Mouse (Mus musculus) brain, embryonic 14.5 days (tissue): ENCODE data around the gene Lamc1. TPM values are rescaled to one million over a fixed set of nuclear protein-coding genes. Genes with fewer than 3 reads are reported as not detected.

Source experiments
- DNase-seq: peaks from one replicate; pipeline ENCODE4 v3.0.0-alpha.2; 2011; ENCODE audit warnings: low read depth
- CTCF ChIP-seq: fragments of 200-500 bp; IDR thresholded peaks from 2 replicates; pipeline ENCODE4 v1.5.1; 2012; ENCODE audit warnings: inconsistent platforms, mild to moderate bottlenecking, moderate library complexity, borderline replicate concordance; ENCODE audit not compliant: insufficient read depth, insufficient read length; ENCODE audit errors: extremely low read depth
- POLR2A ChIP-seq: fragments of 200-500 bp; IDR thresholded peaks from 2 replicates; pipeline ENCODE4 v1.6.1; 2012; ENCODE audit warnings: mild to moderate bottlenecking, inconsistent platforms, borderline replicate concordance; ENCODE audit not compliant: poor library complexity, insufficient read depth, insufficient read length, severe bottlenecking; ENCODE audit errors: extremely low read depth
- polyA plus RNA-seq: library from polyadenylated mRNA; depleted of rRNA; stranded (reverse); fragments of >200 nt; gene quantifications from 2 replicates; pipeline ENCODE4 v1.2.3, GENCODE M21; 2012

The Lamc1 gene
- polyA plus RNA-seq, 1 experiment, result 57.6 TPM

DNA sequence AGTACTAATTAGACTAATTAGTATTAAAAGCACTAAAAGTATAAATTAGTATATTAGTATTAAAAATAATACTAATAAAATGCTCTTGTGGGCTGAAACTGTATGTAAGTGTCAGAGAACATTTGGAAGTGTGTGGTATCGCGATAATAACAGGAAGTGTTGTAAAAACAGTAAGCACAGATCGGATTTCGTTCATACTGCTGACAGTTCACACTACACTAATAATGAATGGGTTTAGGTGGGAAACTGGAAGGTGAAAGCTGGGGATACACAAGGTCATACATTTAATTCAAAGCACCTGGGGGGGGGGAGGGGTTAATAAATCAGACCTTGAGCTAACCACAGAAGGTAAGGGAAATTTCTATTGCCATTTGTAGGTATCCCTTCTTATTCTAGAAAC lies 41.2 kb downstream of the Lamc1 start:
- TF ChIP-seq CTCF (no peak), POLR2A (no peak)
- DNase-seq, result no peak

DNA sequence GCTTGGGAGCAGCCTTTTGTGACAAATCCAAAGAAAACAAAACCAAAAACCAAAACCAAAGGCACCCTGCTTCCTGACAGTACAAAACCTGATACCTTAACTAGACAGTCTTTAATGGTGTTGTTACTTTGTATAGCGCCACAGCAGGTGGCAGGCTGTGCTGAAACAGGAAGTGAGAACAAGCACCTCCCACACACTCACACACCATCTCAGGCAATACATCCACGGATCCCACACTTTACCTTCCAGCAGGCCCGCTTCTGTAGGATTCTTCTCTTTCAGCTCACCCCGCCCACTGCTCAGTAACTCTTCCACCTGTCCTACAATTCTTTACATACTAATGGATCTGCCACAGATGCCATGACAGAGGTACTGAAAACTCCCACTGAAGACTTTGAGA lies 44.6 kb downstream of the Lamc1 start:
- DNase-seq, result no peak
- TF ChIP-seq POLR2A (no peak), CTCF (no peak)

DNA sequence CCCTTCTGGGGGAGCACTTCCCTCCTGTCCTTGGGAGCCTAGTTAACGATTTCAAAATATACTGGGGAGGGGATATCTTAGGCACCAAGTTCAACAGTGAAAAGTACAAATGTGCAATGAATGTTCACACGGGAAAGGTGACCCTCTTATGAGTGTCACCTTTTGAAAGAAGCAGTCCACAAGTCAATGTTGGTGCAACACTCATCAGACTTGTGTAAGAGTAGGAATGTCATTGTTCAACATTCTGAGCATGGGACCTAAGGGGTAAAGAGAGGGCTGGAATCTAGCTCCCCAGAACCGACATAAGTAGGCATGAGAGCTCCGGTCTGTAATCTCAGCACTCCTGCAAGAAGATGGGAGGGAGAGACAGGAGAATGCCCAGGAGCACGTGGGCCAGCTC lies 45.1 kb downstream of the Lamc1 start:
- TF ChIP-seq CTCF, result no peak
- no peak for TF ChIP-seq POLR2A

DNA sequence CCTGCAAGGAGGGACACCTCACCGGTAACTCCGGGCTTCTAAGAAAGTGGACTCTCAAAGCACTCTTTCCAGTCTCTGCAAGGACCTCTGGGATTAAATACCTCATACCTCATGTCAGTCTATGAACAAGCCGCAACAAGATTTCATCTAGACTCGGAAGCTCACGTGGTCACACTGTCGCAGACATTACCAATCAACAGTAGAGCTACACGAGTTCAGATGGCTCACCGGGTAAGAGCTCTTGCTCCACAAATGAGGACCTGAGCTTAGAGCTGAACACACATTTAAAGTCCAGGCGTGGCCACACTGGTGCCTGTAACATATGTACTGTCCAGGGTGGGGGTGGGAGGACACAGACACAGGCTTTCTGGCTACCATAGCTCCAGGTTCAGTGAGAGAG lies 46.4 kb downstream of the Lamc1 start:
- DNase-seq, result no peak
- TF ChIP-seq CTCF, result no peak
- TF ChIP-seq POLR2A, result no peak

More for the DNA sequence above, 45.1 kb downstream of the Lamc1 start:
- DNase-seq, result no peak

DNA sequence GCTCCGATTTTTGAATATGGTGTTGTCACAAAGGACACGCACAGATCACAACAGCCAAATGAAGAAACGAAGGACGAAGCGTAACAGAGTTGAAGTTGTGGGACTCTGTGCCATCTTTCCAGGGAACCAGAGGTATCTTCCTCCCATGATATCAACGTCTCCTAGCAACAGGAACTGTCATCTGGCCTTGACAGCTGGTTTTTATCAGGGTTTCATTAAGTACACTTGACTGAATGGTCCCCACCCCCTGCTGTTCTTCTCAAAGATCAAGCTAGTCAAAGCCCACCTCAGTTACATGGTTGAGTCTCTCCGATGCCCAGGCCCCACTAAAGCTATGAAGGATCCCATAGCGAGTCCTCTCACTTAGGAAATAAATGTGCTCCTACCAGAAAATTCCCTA lies 47.4 kb downstream of the Lamc1 start:
- TF ChIP-seq POLR2A (no peak), CTCF (no peak)
- no peak for DNase-seq

DNA sequence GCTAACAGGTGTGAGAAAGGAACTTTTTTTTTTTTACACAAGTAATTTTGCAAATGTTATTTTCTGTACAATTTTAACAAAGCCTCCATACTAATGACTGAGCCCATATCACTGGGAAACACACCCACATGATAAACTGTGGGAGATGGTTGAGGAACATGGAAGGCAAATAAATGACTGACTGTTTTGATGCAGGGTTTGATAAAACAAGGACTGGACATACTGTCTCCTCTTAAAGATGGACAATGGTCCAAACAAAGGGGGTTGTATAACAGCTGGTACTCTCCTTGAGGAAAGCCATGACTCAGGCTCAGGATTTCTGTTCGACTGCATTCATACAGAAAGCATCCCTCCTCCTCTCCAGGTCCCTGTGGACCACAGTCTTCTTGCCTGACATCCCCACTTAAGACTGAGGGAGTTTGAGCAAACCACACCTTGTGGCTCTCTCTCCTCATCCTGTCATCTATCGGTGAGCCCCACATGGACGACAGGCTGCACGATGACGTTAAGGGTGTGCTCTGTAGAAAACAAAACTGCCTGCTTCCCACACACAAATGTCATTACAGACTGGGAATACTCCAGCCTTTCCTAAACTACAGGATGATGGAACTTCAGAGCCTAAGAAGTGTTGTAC lies 50.1 kb downstream of the Lamc1 start:
- no peak for DNase-seq
- TF ChIP-seq POLR2A (no peak), CTCF (no peak)

DNA sequence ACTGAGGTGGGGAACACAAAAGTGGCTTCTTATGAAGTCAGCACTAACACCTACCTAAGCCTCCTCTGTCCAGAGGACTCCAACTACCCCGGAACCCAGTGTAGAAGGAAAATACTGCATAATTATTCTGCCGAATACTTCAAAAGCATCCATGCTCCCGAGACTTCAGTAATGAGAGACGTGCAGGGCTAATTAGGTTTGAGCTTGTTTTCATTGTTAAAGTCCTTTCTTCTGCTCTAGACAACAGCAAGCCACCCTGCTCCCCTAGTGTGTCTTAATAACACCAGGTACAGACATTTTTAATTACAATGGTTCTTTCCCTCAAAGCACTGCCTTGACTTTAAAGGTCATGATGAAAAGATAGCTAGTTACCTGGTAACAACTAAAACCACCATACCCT lies 51.1 kb downstream of the Lamc1 start:
- DNase-seq, result peak; percentile 52
- no peak for TF ChIP-seq CTCF
- no peak for TF ChIP-seq POLR2A

DNA sequence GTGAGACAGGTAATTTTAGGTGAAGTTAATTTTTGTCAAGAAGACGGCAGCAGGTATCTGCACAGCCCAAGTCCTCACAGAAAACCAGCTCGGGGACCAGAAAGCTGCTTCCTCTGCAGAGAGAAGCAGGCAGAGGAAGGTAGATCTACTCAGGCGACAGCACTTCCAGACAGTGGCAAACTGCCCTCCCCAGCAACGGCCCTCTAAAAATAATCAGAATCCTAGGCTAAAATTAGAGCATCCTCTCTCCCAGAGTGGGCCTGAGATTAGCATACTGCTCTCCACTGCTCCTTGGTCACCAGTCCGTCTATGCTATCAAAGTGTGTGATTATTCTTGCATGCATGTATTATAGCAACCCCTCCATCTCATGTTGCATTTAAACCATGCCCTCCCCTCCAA lies 52.2 kb downstream of the Lamc1 start:
- TF ChIP-seq CTCF, result no peak
- TF ChIP-seq POLR2A, result no peak
- DNase-seq, result no peak

DNA sequence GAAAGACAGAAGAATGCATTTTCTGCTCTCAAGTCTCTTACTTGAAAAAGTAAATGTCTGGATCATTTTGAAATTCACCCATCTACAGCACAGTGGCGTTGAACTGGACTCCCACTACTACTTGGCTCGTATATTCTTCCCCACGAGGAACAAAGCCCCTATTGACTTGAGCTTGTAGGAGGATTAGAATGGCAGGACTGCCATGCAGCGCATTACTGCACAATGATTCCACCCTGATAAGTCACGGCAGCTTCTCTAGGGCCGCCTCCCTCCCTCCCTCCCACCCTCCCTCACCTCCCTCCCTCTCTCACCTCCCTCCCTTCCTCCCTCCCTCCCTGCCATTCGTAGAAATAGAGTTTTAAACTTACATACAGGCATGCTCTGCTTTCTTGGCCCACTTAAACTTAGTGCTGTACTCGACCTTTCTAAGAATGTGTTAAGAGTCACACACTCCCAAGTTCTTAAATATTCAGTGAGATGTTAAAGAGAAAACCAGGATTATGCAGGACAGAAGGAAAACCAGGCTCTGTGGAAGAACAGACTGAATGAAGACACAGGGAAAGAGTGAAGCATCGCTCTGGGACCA lies 54.5 kb downstream of the Lamc1 start:
- DNase-seq, result peak; percentile 72
- TF ChIP-seq POLR2A, result no peak

DNA sequence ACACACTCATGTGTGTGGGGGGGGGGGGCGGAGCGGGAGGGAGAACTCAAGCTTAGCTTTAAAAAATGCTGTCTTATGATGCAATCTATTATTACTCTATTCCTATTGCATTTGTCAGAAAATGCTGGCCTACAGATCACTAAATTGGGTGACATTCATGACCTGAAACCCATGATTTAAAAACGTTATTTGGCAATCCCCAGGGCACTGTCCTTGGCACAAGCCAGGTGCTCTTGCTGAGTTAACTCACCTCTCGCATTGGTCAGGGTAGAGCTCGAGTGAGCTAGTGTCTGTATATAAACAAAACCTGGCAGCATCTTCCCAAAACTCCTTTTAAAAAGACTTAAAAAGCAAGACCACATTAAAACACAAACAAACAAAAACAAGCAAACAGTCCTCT lies 57.1 kb downstream of the Lamc1 start:
- no peak for DNase-seq
- TF ChIP-seq POLR2A (no peak), CTCF (no peak)

DNA sequence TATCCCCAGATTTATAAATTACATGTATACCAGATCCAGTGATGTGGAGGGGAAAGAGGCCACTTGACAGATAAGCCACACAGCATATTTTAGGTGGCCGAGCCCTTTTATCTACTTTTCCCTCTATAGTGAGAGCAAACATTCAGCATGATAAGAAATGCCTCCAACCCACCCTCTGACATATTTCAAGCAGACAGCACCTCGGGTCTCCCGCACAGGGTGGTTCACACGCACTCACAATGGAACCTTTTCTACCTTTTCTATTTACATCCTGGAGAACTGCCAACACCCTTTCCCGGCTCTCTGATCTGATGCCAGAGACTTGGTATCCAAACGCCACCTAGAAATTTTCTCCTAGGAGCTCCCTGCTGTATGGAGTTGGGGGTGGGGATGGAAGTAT lies 58.0 kb downstream of the Lamc1 start:
- no peak for TF ChIP-seq CTCF
- no peak for TF ChIP-seq POLR2A
- DNase-seq, result peak; percentile 65

DNA sequence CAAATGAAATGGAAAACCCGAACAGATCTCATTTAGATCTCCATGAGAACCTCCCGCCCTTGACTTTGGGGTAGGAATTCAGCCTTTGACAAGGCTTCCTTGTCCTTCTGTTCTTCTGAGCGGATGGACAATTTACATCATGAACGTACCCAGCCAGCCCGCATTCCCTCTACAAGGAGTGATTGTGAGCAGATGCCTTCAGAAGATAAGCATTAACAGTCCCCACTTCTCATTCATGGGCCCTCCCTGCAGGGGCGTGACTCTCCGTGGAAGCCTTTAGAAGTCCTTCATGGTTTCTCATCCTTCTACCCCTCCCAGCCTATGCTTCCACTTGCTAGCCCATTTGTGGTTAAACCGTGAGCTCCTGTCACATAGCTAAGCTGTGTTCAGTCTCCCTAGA lies 58.9 kb downstream of the Lamc1 start:
- DNase-seq, result no peak
- TF ChIP-seq POLR2A (no peak), CTCF (no peak)
